Mouse (Mus musculus) hindbrain, embryonic 16.5 days (tissue): ENCODE data around the gene Gla. TPM values are rescaled to one million over a fixed set of nuclear protein-coding genes. Genes with fewer than 3 reads are reported as not detected.

ENCODE experiments used
- ATAC-seq: fragments of 200-750 bp; cut with Nextera tagmentation; 2 replicates; pipeline ENCODE4 v1.8.0; 2017; ENCODE audit warnings: moderate TSS enrichment, moderate library complexity
- H3K27ac ChIP-seq: fragments of 300-500 bp; sonication (generic); 2 replicates; pipeline ENCODE4 v1.5.1; 2014; ENCODE audit warnings: low read depth, mild to moderate bottlenecking, control low read depth, low read length, moderate library complexity
- H3K27me3 ChIP-seq: fragments of 300-500 bp; sonication (generic); replicated peaks from 2 replicates; pipeline ENCODE4 v1.6.1; 2014; ENCODE audit warnings: low read length; ENCODE audit not compliant: control insufficient read depth, insufficient read depth
- H3K36me3 ChIP-seq: fragments of 300-500 bp; sonication (generic); 2 replicates; pipeline ENCODE4 v1.6.1; 2014; ENCODE audit warnings: mild to moderate bottlenecking, low read length, moderate library complexity, mixed read lengths; ENCODE audit not compliant: control insufficient read depth, insufficient read depth
- H3K4me1 ChIP-seq: fragments of 300-500 bp; sonication (generic); 2 replicates; pipeline ENCODE4 v1.6.1; 2014; ENCODE audit warnings: low read depth, low read length; ENCODE audit not compliant: control insufficient read depth, insufficient read depth
- H3K4me2 ChIP-seq: fragments of 300-500 bp; sonication (generic); 2 replicates; pipeline ENCODE4 v1.6.1; 2014; ENCODE audit warnings: mild to moderate bottlenecking, low read length, control low read depth, moderate library complexity
- H3K4me3 ChIP-seq: fragments of 300-500 bp; sonication (generic); 2 replicates; pipeline ENCODE4 v1.5.1; 2014; ENCODE audit warnings: mild to moderate bottlenecking, low read length, control low read depth, moderate library complexity
- H3K9ac ChIP-seq: fragments of 300-500 bp; sonication (generic); 2 replicates; pipeline ENCODE4 v1.6.1; 2014; ENCODE audit warnings: low read depth, mild to moderate bottlenecking, control low read depth, low read length, moderate library complexity
- H3K9me3 ChIP-seq: fragments of 300-500 bp; sonication (generic); 2 replicates; pipeline ENCODE4 v1.6.1; 2014; ENCODE audit warnings: mild to moderate bottlenecking, low read length, moderate library complexity; ENCODE audit not compliant: control insufficient read depth
- WGBS: fragments of 180-500 bp; shearing (Covaris S2); extraction: QIAGEN DNeasy Blood & Tissue Kit; methylation state at CpG from one replicate; pipeline ENCODE4 v1.1.7; 2014; 5-methylcytosine and 5-hydroxymethylcytosine counted together
- polyA plus RNA-seq: library from polyadenylated mRNA; unstranded; fragments of >200 nt; fragmentation: Nextera tagmentation; extraction: Ambion mirVana; gene quantifications from 2 replicates; pipeline ENCODE4 v1.2.1, GENCODE M21; 2015

Gla gene
- polyA plus RNA-seq, 1 experiment from 2014 or later: 3.9 TPM

GRCm38 (mm10) chrX:134599922-134600565, 881 bp downstream of the Gla start:
- peak overlapping the region; percentile 67 for H3K27ac ChIP-seq
- no peaks in the 10 kb centered on the region for H3K4me1 ChIP-seq
- no peaks in the 10 kb centered on the region for H3K9me3 ChIP-seq
- no peaks in the 10 kb centered on the region for H3K27me3 ChIP-seq
- peak overlapping the region; percentile 52 for H3K4me2 ChIP-seq
- peak overlapping the region; percentile 53 for H3K4me3 ChIP-seq
- ATAC-seq: no peak
- H3K36me3 ChIP-seq: no peaks in the 10 kb centered on the region
- 32% methylated on average over 10 of the region's 10 CpGs for WGBS
- peak overlapping the region; percentile 53 for H3K9ac ChIP-seq

- Histone ChIP-seq H3K9ac (no peak overlapping the region), H3K36me3 (peaks cover 5% of the 10 kb centered on the region; the same call in 1 of the 2 replicates), H3K27ac (no peak overlapping the region), H3K27me3 (no peaks in the 10 kb centered on the region), H3K4me2 (no peak overlapping the region), H3K4me3 (no peak overlapping the region), H3K4me1 (peaks cover 6% of the 10 kb centered on the region), H3K9me3 (no peaks in the 10 kb centered on the region)
- 77% methylated on average over 5 of the region's 5 CpGs for WGBS
- ATAC-seq: no peak
These were observed 11.1 kb downstream of the Gla start for GRCm38 (mm10) chrX:134589836-134590235.

- Histone ChIP-seq H3K4me2 (no peak overlapping the region), H3K27ac (no peak overlapping the region), H3K4me1 (peaks cover 6% of the 10 kb centered on the region), H3K4me3 (no peak overlapping the region), H3K27me3 (no peaks in the 10 kb centered on the region), H3K36me3 (peaks cover 5% of the 10 kb centered on the region; the same call in 1 of the 2 replicates), H3K9ac (no peak overlapping the region), H3K9me3 (no peaks in the 10 kb centered on the region)
- ATAC-seq: no peak
- WGBS: 91% methylated on average over 3 of the region's 3 CpGs
These were observed 11.9 kb downstream of the Gla start for GRCm38 (mm10) chrX:134588997-134589396.

- H3K9ac ChIP-seq: no peak overlapping the region
- H3K4me2 ChIP-seq: no peak overlapping the region
- peaks cover 6% of the 10 kb centered on the region for H3K4me1 ChIP-seq
- WGBS: 79% methylated on average over 4 of the region's 4 CpGs
- no peak for ATAC-seq
- peaks cover 5% of the 10 kb centered on the region; the same call in 1 of the 2 replicates for H3K36me3 ChIP-seq
- no peak overlapping the region for H3K27ac ChIP-seq
- no peaks in the 10 kb centered on the region for H3K9me3 ChIP-seq
- no peaks in the 10 kb centered on the region for H3K27me3 ChIP-seq
- no peak overlapping the region for H3K4me3 ChIP-seq
These were observed 12.7 kb downstream of the Gla start for GRCm38 (mm10) chrX:134588261-134588660.

- no peak for ATAC-seq
- Histone ChIP-seq H3K36me3 (peaks cover 5% of the 10 kb centered on the region; the same call in 1 of the 2 replicates), H3K9ac (peak overlapping the region; percentile 65), H3K4me3 (peak overlapping the region; percentile 48), H3K9me3 (no peaks in the 10 kb centered on the region), H3K27me3 (no peaks in the 10 kb centered on the region), H3K4me1 (peaks cover 6% of the 10 kb centered on the region), H3K4me2 (peak overlapping the region; percentile 66), H3K27ac (no peak overlapping the region)
- WGBS: 41% methylated on average over 8 of the region's 8 CpGs
These were observed 14.5 kb downstream of the Gla start for GRCm38 (mm10) chrX:134586447-134586846.

GRCm38 (mm10) chrX:134585103-134586002, 15.6 kb downstream of the Gla start, which contains the start of gene Rpl36a:
Gene Rpl36a (plus strand): TSS chrX:134585654.
- Histone ChIP-seq H3K27ac (peak within 1 kb of the TSS; percentile 83), H3K9me3 (no peaks in the 10 kb centered on the region), H3K9ac (peak within 1 kb of the TSS; percentile 65), H3K4me3 (peak within 1 kb of the TSS; percentile 48), H3K4me1 (peaks cover 6% of the 10 kb centered on the region), H3K4me2 (peak within 1 kb of the TSS; percentile 66), H3K27me3 (no peaks in the 10 kb centered on the region), H3K36me3 (peaks cover 5% of the 10 kb centered on the region; the same call in 1 of the 2 replicates)
- ATAC-seq: peak; percentile 99
- 21% methylated on average over 45 of the region's 45 CpGs for WGBS

- 84% methylated on average over 11 of the region's 11 CpGs for WGBS
- no peak within 1 kb of the TSS for H3K4me3 ChIP-seq
- H3K4me2 ChIP-seq: no peak within 1 kb of the TSS
- H3K4me1 ChIP-seq: peaks cover 6% of the 10 kb centered on the region
- no peak within 1 kb of the TSS for H3K9ac ChIP-seq
- no peaks in the 10 kb centered on the region for H3K36me3 ChIP-seq
- H3K9me3 ChIP-seq: no peaks in the 10 kb centered on the region
- no peaks in the 10 kb centered on the region for H3K27me3 ChIP-seq
- no peak for ATAC-seq
- H3K27ac ChIP-seq: no peak within 1 kb of the TSS
These were observed 17.8 kb downstream of the Gla start, which contains the start of gene Btk for GRCm38 (mm10) chrX:134582888-134583669. Gene Btk (minus strand): TSS chrX:134583570.

- Histone ChIP-seq H3K4me3 (no peak overlapping the region), H3K9ac (no peak overlapping the region), H3K27ac (no peak overlapping the region), H3K27me3 (no peaks in the 10 kb centered on the region), H3K9me3 (no peaks in the 10 kb centered on the region), H3K4me2 (no peak overlapping the region), H3K36me3 (no peaks in the 10 kb centered on the region), H3K4me1 (peaks cover 6% of the 10 kb centered on the region)
- ATAC-seq: no peak
- 86% methylated on average over 11 of the region's 11 CpGs for WGBS
These were observed 18.7 kb downstream of the Gla start for GRCm38 (mm10) chrX:134582270-134582669.
